Mouse (Mus musculus) forebrain, embryonic 10.5 days (tissue): ENCODE measurements around the gene Sox6. TPM values are rescaled to one million over a fixed set of nuclear protein-coding genes. Genes with fewer than 3 reads are reported as not detected.
A peak's percentile ranks its signal among the peaks of the same experiment; 100 is the strongest.
"Not testable (repeated sequence)": the region's sequence is repeated elsewhere in the genome, so short reads cannot be mapped to it uniquely, and the experiment has no call there.

ENCODE experiments used
- DNase-seq: peaks from one replicate; pipeline ENCODE4 v3.0.0-alpha.2; 2017; ENCODE audit warnings: low spot score; ENCODE audit errors: extremely low spot score
- H3K27ac ChIP-seq: fragments of 300-500 bp; sonication (generic); 2 replicates; pipeline ENCODE4 v1.5.1; 2016; ENCODE audit warnings: mild to moderate bottlenecking
- H3K27me3 ChIP-seq: fragments of 300-500 bp; sonication (generic); 2 replicates; pipeline ENCODE4 v1.6.1; 2016; ENCODE audit warnings: mild to moderate bottlenecking; ENCODE audit not compliant: poor library complexity, severe bottlenecking
- H3K36me3 ChIP-seq: fragments of 300-500 bp; sonication (generic); replicated peaks from 2 replicates; pipeline ENCODE4 v1.6.1; 2016; ENCODE audit warnings: mild to moderate bottlenecking, moderate library complexity
- H3K4me1 ChIP-seq: fragments of 300-500 bp; sonication (generic); 2 replicates; pipeline ENCODE4 v1.6.1; 2016
- H3K4me3 ChIP-seq: fragments of 300-500 bp; sonication (generic); 2 replicates; pipeline ENCODE4 v1.5.1; 2016; ENCODE audit warnings: mild to moderate bottlenecking, moderate library complexity
- H3K9me3 ChIP-seq: fragments of 300-500 bp; sonication (generic); 2 replicates; pipeline ENCODE4 v1.6.1; 2016; ENCODE audit warnings: mild to moderate bottlenecking, moderate library complexity
- WGBS: fragments of 180-500 bp; shearing (Covaris S2); methylation state at CpG from one replicate; pipeline ENCODE4 v1.1.7; 2016; 5-methylcytosine and 5-hydroxymethylcytosine counted together
- polyA plus RNA-seq: library from polyadenylated mRNA; unstranded; fragments of >200 nt; fragmentation: Nextera tagmentation; extraction: Ambion mirVana; gene quantifications from 2 replicates; pipeline ENCODE4 v1.2.1, GENCODE M21; 2016

Sox6 gene
- polyA plus RNA-seq, 1 experiment from 2014 or later, result 77.3 TPM

DNA sequence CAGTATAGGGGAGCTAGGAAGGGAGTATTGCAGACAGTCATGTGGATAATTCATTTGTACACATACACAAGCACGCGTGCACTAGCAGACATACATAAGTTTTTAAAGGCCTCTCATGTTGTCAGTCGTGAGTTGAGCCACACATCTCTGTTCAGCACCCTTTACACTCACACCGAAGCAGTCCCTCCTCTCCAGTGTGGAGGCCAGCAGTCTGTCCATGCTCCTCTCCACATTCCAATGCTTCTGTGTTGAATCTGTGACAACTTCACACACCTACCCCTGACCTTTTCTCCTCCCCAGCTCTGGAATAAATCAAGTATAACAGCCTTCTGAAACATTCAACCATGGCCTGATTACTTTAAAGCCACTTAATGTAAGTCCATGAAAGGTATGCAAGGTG, 408.3 kb downstream of the Sox6 start:
- no peak overlapping the region for H3K27ac ChIP-seq
- no peaks in the 10 kb centered on the region for H3K36me3 ChIP-seq
- no peaks in the 10 kb centered on the region for H3K9me3 ChIP-seq
- H3K27me3 ChIP-seq, result peaks cover 10% of the 10 kb centered on the region
- 86% methylated on average over 4 of the region's 4 CpGs for WGBS
- no peak for DNase-seq
- H3K4me3 ChIP-seq, result no peak overlapping the region
- H3K4me1 ChIP-seq, result peaks cover 27% of the 10 kb centered on the region

DNA sequence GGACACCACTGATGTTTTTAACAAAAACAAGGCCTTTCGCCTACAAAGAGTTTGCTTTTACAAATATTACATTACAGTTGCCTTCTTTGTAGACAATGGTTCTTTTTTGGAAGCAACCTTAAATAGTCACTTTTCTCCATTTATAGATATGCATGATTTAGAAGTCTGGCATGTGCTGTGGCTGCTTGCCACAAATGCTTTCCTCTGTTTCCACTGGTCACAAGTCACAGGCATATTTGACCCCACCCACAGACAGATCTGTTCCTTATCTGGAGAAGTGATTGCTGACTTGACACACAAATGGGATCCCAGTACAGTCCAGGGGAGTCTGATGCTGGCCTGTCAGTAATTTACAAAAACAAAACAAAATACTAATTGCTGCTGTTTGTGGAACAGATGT, 409.8 kb downstream of the Sox6 start:
- 91% methylated on average over 1 of the region's 1 CpGs for WGBS
- no peak overlapping the region for H3K4me3 ChIP-seq
- no peaks in the 10 kb centered on the region for H3K36me3 ChIP-seq
- H3K27me3 ChIP-seq, result peaks cover 10% of the 10 kb centered on the region
- no peak for DNase-seq
- no peaks in the 10 kb centered on the region for H3K9me3 ChIP-seq
- no peak overlapping the region for H3K27ac ChIP-seq
- peaks cover 43% of the 10 kb centered on the region for H3K4me1 ChIP-seq

- no peak overlapping the region for H3K4me3 ChIP-seq
- peak overlapping the region; percentile 48 for H3K27ac ChIP-seq
- no peaks in the 10 kb centered on the region for H3K9me3 ChIP-seq
- H3K4me1 ChIP-seq, result peaks cover 46% of the 10 kb centered on the region
- H3K27me3 ChIP-seq, result peaks cover 10% of the 10 kb centered on the region
- no peak for DNase-seq
- 85% methylated on average over 4 of the region's 4 CpGs for WGBS
- H3K36me3 ChIP-seq, result no peaks in the 10 kb centered on the region
These were observed 412.6 kb downstream of the Sox6 start for GRCm38 (mm10) chr7:115625956-115626355.

DNA sequence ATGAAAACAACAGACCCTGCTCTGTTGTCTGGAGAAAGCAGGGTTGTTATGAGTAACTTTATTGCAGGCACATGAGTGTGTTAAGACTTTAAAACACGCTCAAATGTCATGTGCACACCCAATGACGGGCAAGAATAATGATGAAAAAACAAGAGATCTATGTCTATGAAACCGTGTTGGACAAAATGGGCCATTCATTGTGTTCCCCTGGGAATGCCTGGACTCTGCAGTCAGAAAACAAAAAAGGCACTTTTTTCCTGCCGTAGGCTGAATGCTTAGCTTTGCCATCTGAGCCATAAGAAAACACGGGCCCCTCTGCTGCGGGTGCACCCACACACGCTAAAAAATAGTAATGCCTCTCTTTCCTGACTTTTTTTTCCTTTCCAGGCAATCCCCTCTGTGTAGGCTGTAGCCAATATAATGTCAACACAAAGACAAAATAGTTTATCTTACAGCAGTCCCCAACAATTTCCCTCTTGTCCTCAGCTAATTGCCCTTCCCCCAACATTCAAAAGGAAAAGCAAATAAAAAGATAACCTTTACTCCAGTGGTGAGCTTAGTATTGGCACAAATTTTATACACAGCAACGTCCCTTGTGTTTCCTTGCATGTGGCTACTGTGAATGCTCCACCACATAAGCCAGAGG, 413.6 kb downstream of the Sox6 start:
- 35% methylated on average over 8 of the region's 8 CpGs for WGBS
- no peak for DNase-seq
- H3K4me1 ChIP-seq, result peaks cover 46% of the 10 kb centered on the region
- H3K9me3 ChIP-seq, result no peaks in the 10 kb centered on the region
- no peaks in the 10 kb centered on the region for H3K36me3 ChIP-seq
- peak overlapping the region; percentile 64 for H3K27ac ChIP-seq
- peaks cover 10% of the 10 kb centered on the region for H3K27me3 ChIP-seq
- no peak overlapping the region for H3K4me3 ChIP-seq

DNA sequence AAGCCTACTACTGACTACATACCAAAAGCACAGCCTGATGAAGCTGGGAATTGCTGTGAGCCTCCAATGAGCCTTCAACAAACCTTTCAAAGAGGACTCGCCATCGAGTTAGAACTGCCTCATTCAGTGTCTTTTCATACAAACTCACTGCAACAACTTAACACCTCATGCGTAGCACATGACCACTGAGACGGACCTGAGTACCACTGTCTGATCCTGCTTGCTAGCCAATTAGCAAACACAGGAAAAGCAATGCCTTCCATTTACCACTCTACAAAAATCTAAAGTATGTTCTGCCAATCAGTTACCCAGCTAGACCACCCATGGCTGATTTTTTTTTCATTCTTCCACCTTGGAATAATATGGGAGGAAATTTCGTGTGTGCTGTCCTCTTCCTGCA, 414.1 kb downstream of the Sox6 start:
- peaks cover 9% of the 10 kb centered on the region for H3K27me3 ChIP-seq
- H3K36me3 ChIP-seq, result no peaks in the 10 kb centered on the region
- 50% methylated on average over 5 of the region's 5 CpGs for WGBS
- no peaks in the 10 kb centered on the region for H3K9me3 ChIP-seq
- H3K27ac ChIP-seq, result peak overlapping the region; percentile 64; the same call in 1 of the 2 replicates
- no peak overlapping the region for H3K4me3 ChIP-seq
- DNase-seq, result no peak
- peaks cover 46% of the 10 kb centered on the region for H3K4me1 ChIP-seq

DNA sequence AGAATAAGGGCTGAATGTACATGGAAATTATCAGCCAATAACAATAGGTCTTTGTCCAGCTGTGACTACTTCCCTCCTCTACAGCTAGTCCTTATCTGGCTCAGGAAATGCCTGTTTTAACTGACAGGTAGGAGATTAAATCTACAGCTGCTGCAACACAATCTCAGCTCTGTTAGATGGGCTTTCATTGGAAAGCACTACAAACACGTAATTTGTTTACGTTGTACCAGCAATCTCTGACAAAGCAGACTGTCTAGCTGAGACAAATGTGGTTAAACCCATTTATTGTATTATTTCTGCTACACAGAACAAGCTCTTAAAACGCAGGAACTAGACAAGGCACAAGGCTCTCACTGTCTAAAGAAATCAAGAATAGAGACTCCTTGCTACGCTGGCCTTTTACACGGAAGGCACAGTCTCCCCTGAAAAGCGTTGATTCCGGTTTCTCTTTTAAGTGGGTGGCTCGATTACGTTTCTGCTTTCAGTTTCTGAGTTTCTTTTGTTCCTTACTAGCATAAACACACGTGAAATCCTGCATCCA, 422.8 kb downstream of the Sox6 start:
- H3K36me3 ChIP-seq, result no peaks in the 10 kb centered on the region
- peak overlapping the region; percentile 70 for H3K27ac ChIP-seq
- DNase-seq, result no peak
- peak overlapping the region; percentile 19 for H3K4me3 ChIP-seq
- H3K27me3 ChIP-seq, result peaks cover 26% of the 10 kb centered on the region
- WGBS, result 20% methylated on average over 10 of the region's 10 CpGs
- no peaks in the 10 kb centered on the region for H3K9me3 ChIP-seq
- peaks cover 22% of the 10 kb centered on the region for H3K4me1 ChIP-seq

- H3K4me3 ChIP-seq, result no peak overlapping the region
- no peak overlapping the region for H3K27ac ChIP-seq
- H3K36me3 ChIP-seq, result no peaks in the 10 kb centered on the region; the same call in 1 of the 2 replicates
- 0 out of 2 replicates have a peak, but pooled peaks cover 5% of the 10 kb centered on the region for H3K27me3 ChIP-seq
- 80% methylated on average over 1 of the region's 1 CpGs for WGBS
- H3K4me1 ChIP-seq, result peaks cover 21% of the 10 kb centered on the region
- no peaks in the 10 kb centered on the region for H3K9me3 ChIP-seq
- DNase-seq, result no peak
These were observed 431.1 kb downstream of the Sox6 start for GRCm38 (mm10) chr7:115607485-115607884.

DNA sequence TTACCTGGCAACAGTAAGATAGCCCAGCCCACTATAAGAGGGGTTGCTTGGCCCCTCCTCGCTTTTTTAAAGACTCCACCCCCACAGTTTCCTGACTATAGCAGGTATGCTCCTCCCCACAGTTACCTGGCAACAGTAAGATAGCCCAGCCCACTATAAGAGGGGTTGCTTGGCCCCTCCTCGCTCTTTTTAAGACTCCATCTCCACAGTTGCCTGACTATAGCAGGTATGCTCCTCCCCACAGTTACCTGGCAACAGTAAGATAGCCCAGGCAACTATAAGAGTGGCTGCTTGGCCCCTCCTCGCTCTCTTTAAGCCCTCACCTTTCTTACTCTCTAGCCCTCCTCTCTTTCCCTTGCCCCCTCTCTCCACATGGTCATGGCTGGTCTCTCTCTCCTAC, 432.5 kb downstream of the Sox6 start:
- H3K9me3 ChIP-seq, H3K27ac ChIP-seq, H3K27me3 ChIP-seq, H3K36me3 ChIP-seq, H3K4me3 ChIP-seq, DNase-seq: not testable (repeated sequence)
- WGBS, result 66% methylated on average over 3 of the region's 3 CpGs
- H3K4me1 ChIP-seq, result peaks cover 21% of the 10 kb centered on the region

- Histone ChIP-seq H3K27me3 (no peaks in the 10 kb centered on the region), H3K4me3 (no peak overlapping the region), H3K9me3 (no peaks in the 10 kb centered on the region), H3K36me3 (peaks cover 3% of the 10 kb centered on the region; the same call in 1 of the 2 replicates), H3K4me1 (peaks cover 21% of the 10 kb centered on the region), H3K27ac (peak overlapping the region; percentile 12; the same call in 1 of the 2 replicates)
- whole genome bisulfite sequencing, result 69% methylated on average over 7 of the region's 7 CpGs
- DNase-seq, result no peak
These were observed 433.7 kb downstream of the Sox6 start for GRCm38 (mm10) chr7:115604883-115605282.

GRCm38 (mm10) chr7:115597376-115597775, 441.2 kb downstream of the Sox6 start:
- 60% methylated on average over 6 of the region's 6 CpGs for WGBS
- H3K27ac ChIP-seq, result peak overlapping the region; percentile 59

GRCm38 (mm10) chr7:115580461-115580860, 458.1 kb downstream of the Sox6 start:
- peaks cover 13% of the 10 kb centered on the region for H3K4me1 ChIP-seq
- 72% methylated on average over 7 of the region's 7 CpGs for WGBS
- H3K27ac ChIP-seq, result no peak overlapping the region
- no peaks in the 10 kb centered on the region for H3K27me3 ChIP-seq
- no peak for DNase-seq
- H3K36me3 ChIP-seq, result peaks cover 9% of the 10 kb centered on the region; the same call in 1 of the 2 replicates
- no peaks in the 10 kb centered on the region for H3K9me3 ChIP-seq
- no peak overlapping the region for H3K4me3 ChIP-seq

More at GRCm38 (mm10) chr7:115597376-115597775, 441.2 kb downstream of the Sox6 start:
- peak; percentile 17 for DNase-seq
- Histone ChIP-seq H3K27me3 (no peaks in the 10 kb centered on the region), H3K4me3 (no peak overlapping the region), H3K9me3 (no peaks in the 10 kb centered on the region), H3K36me3 (0 out of 2 replicates have a peak, but pooled peaks cover 3% of the 10 kb centered on the region), H3K4me1 (peaks cover 34% of the 10 kb centered on the region)

DNA sequence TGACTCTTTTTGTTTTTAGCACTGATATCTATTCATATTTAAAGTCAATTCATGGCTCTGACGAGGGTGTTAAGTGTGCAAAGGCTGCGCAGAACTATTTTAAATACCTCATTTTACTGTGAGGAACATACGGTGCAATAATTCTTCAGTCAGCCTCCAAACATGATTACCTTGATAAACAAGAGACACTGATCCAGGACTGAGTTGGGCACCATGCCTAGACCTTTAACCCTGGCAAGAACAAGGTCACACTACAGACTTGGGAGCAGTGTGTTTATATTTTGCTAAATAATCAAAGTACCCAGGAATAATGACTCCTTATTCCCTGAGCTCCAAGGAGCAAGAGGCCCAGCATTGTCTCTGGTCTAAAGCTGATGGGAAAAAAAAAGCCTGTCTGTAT, 458.8 kb downstream of the Sox6 start:
- Histone ChIP-seq H3K4me3 (no peak overlapping the region), H3K4me1 (peaks cover 13% of the 10 kb centered on the region), H3K27ac (no peak overlapping the region), H3K36me3 (peaks cover 9% of the 10 kb centered on the region; the same call in 1 of the 2 replicates), H3K9me3 (no peaks in the 10 kb centered on the region), H3K27me3 (no peaks in the 10 kb centered on the region)
- DNase-seq, result no peak
- 89% methylated on average over 3 of the region's 3 CpGs for WGBS

DNA sequence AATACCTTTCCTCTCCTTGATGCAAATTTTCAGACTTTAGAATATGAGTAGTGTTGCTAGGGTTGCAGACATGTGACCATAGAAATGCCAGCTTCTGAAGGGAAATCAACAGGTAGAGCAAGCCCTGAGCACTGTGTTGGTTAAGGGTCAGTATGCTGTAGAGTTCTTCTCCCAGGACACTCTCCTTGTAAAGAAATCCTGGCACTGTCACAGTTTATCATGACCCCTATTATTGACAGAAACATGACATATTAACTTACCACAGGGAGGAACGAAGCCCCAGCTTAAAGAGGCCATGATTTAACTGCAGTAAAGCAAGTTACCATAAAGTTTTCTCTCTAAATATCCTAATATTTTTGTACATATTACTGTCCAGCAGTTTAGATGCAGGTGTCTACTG, 462.2 kb downstream of the Sox6 start:
- no peak overlapping the region for H3K4me3 ChIP-seq
- H3K27me3 ChIP-seq, result no peaks in the 10 kb centered on the region
- H3K36me3 ChIP-seq, result peaks cover 9% of the 10 kb centered on the region; the same call in 1 of the 2 replicates
- no peak for DNase-seq
- H3K9me3 ChIP-seq, result no peaks in the 10 kb centered on the region
- H3K27ac ChIP-seq, result no peak overlapping the region
- H3K4me1 ChIP-seq, result peaks cover 9% of the 10 kb centered on the region
- 90% methylated on average over 1 of the region's 1 CpGs for WGBS
